Mouse (Mus musculus) E14TG2a.4 (cell line): ENCODE measurements around the gene Tfrc.

ENCODE experiments used
- H3K27me3 ChIP-seq: 2 replicates; pipeline ENCODE4 v1.6.1; 2014; ENCODE audit warnings: low read length, control low read depth; ENCODE audit not compliant: insufficient read depth
- H3K36me3 ChIP-seq: 2 replicates; pipeline ENCODE4 v1.6.1; 2014; ENCODE audit warnings: low read length, control low read depth; ENCODE audit not compliant: insufficient read depth
- H3K4me1 ChIP-seq: replicated peaks from 2 replicates; pipeline ENCODE4 v1.6.1; 2014; ENCODE audit warnings: low read depth, low read length, control low read depth
- H3K4me3 ChIP-seq: replicated peaks from 2 replicates; pipeline ENCODE4 v1.5.1; 2014; ENCODE audit warnings: mild to moderate bottlenecking, low read length
- H3K9me3 ChIP-seq: 2 replicates; pipeline ENCODE4 v1.6.1; 2014; ENCODE audit warnings: low read length, control low read depth
- CTCF ChIP-seq: conservative IDR thresholded peaks from 2 replicates; pipeline ENCODE4 v1.5.1; 2014; ENCODE audit warnings: low read length
- NANOG ChIP-seq: IDR thresholded peaks from 2 replicates; pipeline ENCODE4 v1.6.1; 2014; ENCODE audit warnings: borderline replicate concordance, low read length, mixed read lengths
- POU5F1 ChIP-seq: IDR thresholded peaks from 2 replicates; pipeline ENCODE4 v1.6.1; 2014; ENCODE audit warnings: low read length, borderline replicate concordance

Tfrc gene

DNA sequence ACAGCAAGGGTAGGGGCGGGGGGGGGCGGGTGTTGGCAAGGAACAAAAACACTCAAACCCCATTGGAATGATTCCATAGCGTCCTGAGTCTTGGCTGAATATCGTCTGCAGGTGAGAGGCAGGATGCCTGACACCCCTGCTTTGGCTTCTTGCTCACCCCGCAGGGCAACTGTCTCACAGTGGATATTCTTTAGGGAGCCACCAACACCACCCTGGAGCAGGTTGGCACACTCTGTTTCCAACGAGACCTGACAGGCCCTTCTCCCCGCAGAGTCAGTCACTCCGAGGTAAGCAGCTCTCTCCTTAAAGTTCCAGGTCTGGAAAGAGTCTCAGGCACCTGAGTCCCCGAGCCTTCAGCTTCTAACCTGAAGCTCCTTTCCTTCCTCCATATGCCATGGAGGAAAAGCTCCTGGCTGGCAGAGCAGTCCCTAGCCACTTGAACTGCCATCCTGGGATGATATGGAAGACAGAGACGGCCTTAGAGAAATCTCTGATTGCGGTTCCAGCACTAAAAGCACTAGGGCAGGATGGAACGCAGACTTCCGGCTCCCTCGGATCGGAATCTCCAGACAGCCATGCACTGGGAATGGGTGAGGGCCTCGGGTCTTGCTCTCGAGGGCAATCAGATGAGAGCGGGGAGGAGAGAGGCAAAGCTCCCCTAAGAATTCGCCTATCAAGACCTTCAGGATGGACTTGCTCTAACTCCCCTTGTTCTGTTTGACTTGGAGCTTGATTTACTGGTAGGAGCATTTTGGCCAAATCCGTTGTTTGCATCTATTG lies 32.9 kb downstream of the Tfrc start:
- Histone ChIP-seq H3K27me3 (no peaks in the 10 kb centered on the region), H3K9me3 (no peaks in the 10 kb centered on the region), H3K4me3 (peak overlapping the region; percentile 69), H3K36me3 (peaks cover 12% of the 10 kb centered on the region), H3K4me1 (peaks cover 66% of the 10 kb centered on the region)
- TF ChIP-seq POU5F1 (no peak), CTCF (no peak), NANOG (no peak)

GRCm38 (mm10) chr16:32642280-32642679 lies 33.6 kb downstream of the Tfrc start:
- peaks cover 16% of the 10 kb centered on the region for H3K36me3 ChIP-seq
- peaks cover 66% of the 10 kb centered on the region for H3K4me1 ChIP-seq
- no peaks in the 10 kb centered on the region for H3K27me3 ChIP-seq
- peak overlapping the region; percentile 69 for H3K4me3 ChIP-seq
- TF ChIP-seq CTCF, result 0 out of 2 replicates have a peak, but pooled peaks have one; percentile 2
- no peak for TF ChIP-seq NANOG
- no peaks in the 10 kb centered on the region for H3K9me3 ChIP-seq

DNA sequence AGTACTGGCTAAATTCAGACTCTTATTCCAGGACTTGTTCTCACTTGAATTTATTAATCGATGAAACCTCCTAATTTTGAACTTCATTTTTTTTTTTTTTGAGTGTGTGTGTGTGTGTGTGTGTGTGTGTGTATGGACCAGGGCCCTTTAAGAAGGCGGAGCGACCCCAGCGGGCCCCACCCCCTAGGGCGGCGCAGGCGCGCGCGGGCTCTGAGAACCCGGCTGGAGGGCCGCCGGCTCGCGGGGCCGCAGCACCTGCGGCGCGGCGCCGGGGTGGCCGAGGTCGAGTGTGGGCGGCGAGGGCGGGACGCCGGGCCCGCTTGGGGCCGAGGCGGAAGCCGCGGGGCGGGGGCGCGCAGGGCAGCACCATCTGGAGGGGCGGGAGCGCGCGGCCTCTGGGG lies 34.9 kb downstream of the Tfrc start, which contains the start of gene Tnk2:
Tnk2 (plus strand) TSS at position 214 of the 401 bp plus-strand sequence.
- Histone ChIP-seq H3K4me1 (peaks cover 64% of the 10 kb centered on the region), H3K27me3 (no peaks in the 10 kb centered on the region), H3K4me3 (peak within 1 kb of the TSS; percentile 94), H3K36me3 (peaks cover 24% of the 10 kb centered on the region), H3K9me3 (no peaks in the 10 kb centered on the region)
- TF ChIP-seq NANOG (no peak), CTCF (no peak), POU5F1 (no peak)

DNA sequence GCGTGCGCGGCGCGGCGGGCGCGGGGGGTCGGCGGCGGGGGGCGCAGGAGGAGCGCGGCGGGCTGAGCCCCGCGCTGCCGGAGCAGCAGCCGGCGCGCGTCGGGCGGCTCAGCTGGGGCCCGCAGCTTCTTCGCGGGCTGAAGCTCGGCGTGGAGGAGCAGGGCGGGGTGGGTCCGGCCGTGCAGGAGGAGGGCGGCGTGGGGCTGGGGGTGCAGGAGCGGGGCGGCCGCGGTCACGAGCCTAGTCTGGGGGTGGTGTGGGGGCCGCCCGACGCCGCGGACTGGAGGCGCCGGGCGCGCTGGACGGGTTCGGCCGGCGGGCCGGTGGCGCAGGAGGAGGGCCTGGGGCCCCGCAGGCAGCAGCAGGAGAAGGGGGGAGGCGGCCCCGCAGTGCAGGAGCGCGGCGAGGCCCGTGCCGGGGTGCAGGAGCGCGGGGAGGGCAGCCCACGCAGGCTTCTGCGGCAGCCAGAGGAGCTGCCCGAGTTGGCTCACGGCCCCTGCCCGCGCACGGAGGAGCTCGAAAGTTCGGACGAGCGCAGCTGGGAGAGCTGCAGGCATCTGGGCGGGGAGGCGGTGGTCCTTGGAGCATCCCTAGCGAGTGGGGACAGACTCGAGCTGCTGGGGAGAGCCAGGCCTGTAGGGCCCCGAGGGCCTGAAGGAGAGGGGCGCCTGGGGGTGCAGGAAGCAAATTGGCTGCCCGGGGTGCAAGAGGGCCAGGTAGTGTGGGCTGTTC lies 35.5 kb downstream of the Tfrc start:
- peaks cover 28% of the 10 kb centered on the region for H3K36me3 ChIP-seq
- no peaks in the 10 kb centered on the region for H3K9me3 ChIP-seq
- no peaks in the 10 kb centered on the region for H3K27me3 ChIP-seq
- TF ChIP-seq CTCF (no peak), NANOG (no peak), POU5F1 (no peak)
- peak overlapping the region; percentile 94 for H3K4me3 ChIP-seq
- peaks cover 64% of the 10 kb centered on the region for H3K4me1 ChIP-seq

DNA sequence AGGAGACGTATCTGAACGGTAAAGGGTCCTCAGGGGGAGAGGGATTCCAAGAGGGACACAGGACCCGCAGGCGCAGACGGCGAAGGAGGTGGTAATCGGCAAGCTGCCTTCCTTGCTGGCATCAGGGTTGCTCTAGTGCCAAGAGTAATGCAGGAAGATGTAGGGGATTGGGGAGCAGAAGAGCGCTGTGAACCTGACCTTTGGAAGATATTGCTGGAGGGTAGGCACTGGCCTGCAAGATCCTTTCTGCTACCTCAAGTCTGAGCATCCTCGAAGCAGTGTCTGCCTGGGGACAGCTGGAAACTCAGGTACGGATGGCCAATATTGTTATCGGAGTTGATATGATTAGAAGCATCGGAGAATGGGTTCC lies 36.1 kb downstream of the Tfrc start:
- Histone ChIP-seq H3K4me3 (peak overlapping the region; percentile 94), H3K9me3 (no peaks in the 10 kb centered on the region), H3K4me1 (peaks cover 68% of the 10 kb centered on the region), H3K27me3 (no peaks in the 10 kb centered on the region), H3K36me3 (peaks cover 31% of the 10 kb centered on the region)
- TF ChIP-seq CTCF (no peak), POU5F1 (no peak), NANOG (no peak)

DNA sequence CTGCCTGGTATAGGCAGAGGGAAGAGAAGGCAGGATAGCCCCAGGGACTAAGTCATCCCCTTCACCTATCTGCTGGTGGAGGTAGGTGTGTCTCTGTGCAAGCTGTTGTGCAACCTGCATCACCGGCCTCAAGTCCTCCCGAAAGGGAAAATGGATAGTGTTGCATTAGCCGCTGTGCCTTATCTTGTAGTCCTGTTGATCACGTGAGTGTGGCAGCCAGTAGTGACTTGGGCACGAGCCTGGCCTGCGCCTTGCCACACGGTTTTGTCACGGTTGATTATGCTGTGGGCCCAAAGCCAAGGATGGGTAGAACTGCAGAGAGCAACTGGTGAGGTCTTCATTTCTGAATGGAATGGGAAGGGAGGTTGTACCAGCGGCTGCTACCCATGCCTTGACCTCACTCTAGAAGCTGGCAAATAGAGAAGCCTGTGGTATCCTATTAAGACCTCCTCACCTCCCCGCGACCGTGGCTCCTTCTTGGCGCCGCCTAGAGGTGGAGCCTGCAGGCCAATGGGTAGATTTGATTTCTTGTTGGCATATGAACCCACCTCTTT lies 36.7 kb downstream of the Tfrc start:
- H3K4me1 ChIP-seq, result peaks cover 68% of the 10 kb centered on the region
- TF ChIP-seq CTCF (peak; percentile 62), POU5F1 (no peak), NANOG (no peak)
- peaks cover 31% of the 10 kb centered on the region for H3K36me3 ChIP-seq
- H3K4me3 ChIP-seq, result peak overlapping the region; percentile 94
- H3K9me3 ChIP-seq, result no peaks in the 10 kb centered on the region
- no peaks in the 10 kb centered on the region for H3K27me3 ChIP-seq

GRCm38 (mm10) chr16:32646014-32646413 lies 37.3 kb downstream of the Tfrc start:
- peaks cover 35% of the 10 kb centered on the region for H3K36me3 ChIP-seq
- TF ChIP-seq NANOG (no peak), POU5F1 (no peak), CTCF (no peak)
- H3K9me3 ChIP-seq, result no peaks in the 10 kb centered on the region
- no peaks in the 10 kb centered on the region for H3K27me3 ChIP-seq
- peak overlapping the region; percentile 94 for H3K4me3 ChIP-seq
- H3K4me1 ChIP-seq, result peaks cover 72% of the 10 kb centered on the region

DNA sequence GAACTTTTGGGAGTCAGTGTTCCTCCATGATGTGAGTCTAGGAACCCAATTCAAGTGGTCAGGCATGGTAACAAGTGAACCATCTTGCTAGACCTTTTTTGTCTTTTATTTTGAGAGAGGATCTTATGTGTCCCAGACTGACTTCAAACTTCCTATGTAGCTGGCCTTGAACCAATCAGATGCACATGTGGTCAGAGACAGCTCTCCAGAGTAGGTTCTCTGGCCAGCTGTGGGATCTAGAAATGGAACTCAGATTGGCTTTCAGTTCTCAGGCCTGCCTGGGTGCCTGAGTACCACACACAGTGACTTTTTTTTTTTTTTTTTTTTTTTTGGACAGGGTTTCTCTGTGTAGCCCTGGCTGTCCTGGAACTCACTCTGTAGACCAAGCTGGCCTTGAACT lies 39.0 kb downstream of the Tfrc start:
- Histone ChIP-seq H3K36me3 (peaks cover 52% of the 10 kb centered on the region), H3K4me3 (no peak overlapping the region), H3K27me3 (no peaks in the 10 kb centered on the region), H3K4me1 (peaks cover 74% of the 10 kb centered on the region), H3K9me3 (no peaks in the 10 kb centered on the region)
- TF ChIP-seq CTCF (no peak), POU5F1 (no peak), NANOG (no peak)
